Mouse (Mus musculus) brown adipose tissue, adult 24 weeks (tissue): ENCODE measurements around the gene Slc38a11. TPM values are rescaled to one million over a fixed set of nuclear protein-coding genes. Genes with fewer than 3 reads are reported as not detected.

Experiments
- H3K27ac ChIP-seq: fragments of 200-500 bp; replicated peaks from 2 replicates; pipeline ENCODE4 v1.5.1; 2012; ENCODE audit warnings: low read depth, mild to moderate bottlenecking, low read length
- H3K4me1 ChIP-seq: fragments of 200-500 bp; 2 replicates; pipeline ENCODE4 v1.6.1; 2012; ENCODE audit warnings: low read length, mixed read lengths; ENCODE audit not compliant: control insufficient read depth, insufficient read depth, insufficient read length
- H3K4me3 ChIP-seq: fragments of 200-500 bp; 2 replicates; pipeline ENCODE4 v1.5.1; 2012; ENCODE audit warnings: low read depth, mild to moderate bottlenecking, low read length, moderate library complexity; ENCODE audit not compliant: insufficient read depth
- polyA plus RNA-seq: library from polyadenylated mRNA; stranded (reverse); fragments of >200 nt; gene quantifications from 2 replicates; pipeline ENCODE4 v1.2.4, GENCODE M21; 2012; ENCODE audit not compliant: missing spikeins, insufficient read depth, insufficient read length

Slc38a11 gene
- polyA plus RNA-seq, 1 experiment: not detected

GRCm38 (mm10) chr2:65288696-65289095 lies 75.1 kb downstream of the Slc38a11 start:
- 0 out of 2 replicates have a peak, but pooled peaks cover 5% of the 10 kb centered on the region for H3K4me1 ChIP-seq
- H3K27ac ChIP-seq: no peak overlapping the region
- no peak overlapping the region for H3K4me3 ChIP-seq

DNA sequence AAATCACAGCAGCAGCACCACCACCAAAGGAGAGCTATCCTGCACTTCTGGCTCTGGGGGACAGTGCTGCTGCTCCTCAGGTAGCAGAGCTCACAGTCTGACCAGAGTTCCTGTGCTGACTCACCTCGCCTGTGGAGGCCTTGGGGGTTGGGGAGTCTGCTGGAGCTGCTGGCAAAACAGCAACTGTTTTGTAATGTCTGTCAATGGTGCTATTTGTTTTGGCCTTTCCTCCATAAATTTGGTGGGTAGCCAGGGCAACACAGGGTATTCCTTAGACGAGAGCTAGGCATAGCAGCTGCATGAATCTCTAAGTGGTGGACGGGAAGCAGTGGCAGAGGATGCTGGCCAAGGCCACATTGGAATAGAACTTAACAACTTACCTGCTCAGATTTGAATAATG lies 78.5 kb downstream of the Slc38a11 start:
- 0 out of 2 replicates have a peak, but pooled peaks cover 2% of the 10 kb centered on the region for H3K4me1 ChIP-seq
- H3K27ac ChIP-seq: 0 out of 2 replicates have a peak overlapping the region, but pooled peaks have one; percentile 7
- H3K4me3 ChIP-seq: no peak overlapping the region

DNA sequence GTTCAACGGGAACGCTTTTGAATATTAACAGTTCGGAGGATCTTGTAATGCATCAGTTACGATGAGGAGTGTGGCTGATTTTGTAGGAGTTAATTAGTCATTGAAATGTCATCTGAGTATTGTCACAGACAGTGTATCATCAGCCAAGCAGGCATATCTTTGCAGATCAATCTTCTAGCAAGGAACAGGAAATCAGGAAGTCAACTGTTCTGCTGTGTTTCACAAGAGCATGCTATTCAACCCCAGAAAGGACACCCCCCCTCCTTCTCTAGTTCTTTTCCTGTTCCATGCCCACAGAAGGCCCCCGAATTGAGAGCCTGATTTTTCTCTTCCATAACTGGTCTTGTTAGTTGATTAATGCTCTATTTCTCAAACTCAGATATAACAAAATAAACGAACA lies 80.9 kb downstream of the Slc38a11 start:
- H3K4me1 ChIP-seq: peaks cover 4% of the 10 kb centered on the region; the same call in 1 of the 2 replicates
- H3K27ac ChIP-seq: no peak overlapping the region
- H3K4me3 ChIP-seq: no peak overlapping the region

GRCm38 (mm10) chr2:65279029-65279690 lies 84.7 kb downstream of the Slc38a11 start:
- H3K27ac ChIP-seq: no peak overlapping the region
- no peak overlapping the region for H3K4me3 ChIP-seq
- peaks cover 2% of the 10 kb centered on the region; the same call in 1 of the 2 replicates for H3K4me1 ChIP-seq

GRCm38 (mm10) chr2:65275443-65276061 lies 88.3 kb downstream of the Slc38a11 start:
- H3K4me3 ChIP-seq: no peak overlapping the region
- peaks cover 2% of the 10 kb centered on the region; the same call in 1 of the 2 replicates for H3K4me1 ChIP-seq
- no peak overlapping the region for H3K27ac ChIP-seq

DNA sequence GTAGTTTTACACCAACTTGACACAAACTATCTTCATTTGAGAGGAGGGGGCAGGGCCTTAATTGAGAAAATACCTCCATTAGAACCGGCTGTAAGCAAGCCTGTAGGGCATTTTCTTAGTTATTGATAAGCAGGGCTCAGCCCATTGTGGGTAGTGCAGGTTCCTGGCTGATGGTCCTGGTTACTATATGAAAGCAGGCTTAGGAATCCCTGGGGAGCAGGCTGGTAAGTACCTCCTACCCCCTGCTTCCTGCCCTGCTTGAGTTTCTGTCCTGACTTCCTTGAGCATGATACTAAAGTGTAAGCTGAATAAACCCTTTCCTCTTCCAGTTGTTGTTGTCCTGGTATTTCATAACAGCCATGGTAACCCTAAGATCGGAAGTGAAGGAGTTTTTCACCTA lies 89.9 kb downstream of the Slc38a11 start:
- H3K27ac ChIP-seq: no peak overlapping the region
- no peak overlapping the region for H3K4me3 ChIP-seq
- no peaks in the 10 kb centered on the region for H3K4me1 ChIP-seq

DNA sequence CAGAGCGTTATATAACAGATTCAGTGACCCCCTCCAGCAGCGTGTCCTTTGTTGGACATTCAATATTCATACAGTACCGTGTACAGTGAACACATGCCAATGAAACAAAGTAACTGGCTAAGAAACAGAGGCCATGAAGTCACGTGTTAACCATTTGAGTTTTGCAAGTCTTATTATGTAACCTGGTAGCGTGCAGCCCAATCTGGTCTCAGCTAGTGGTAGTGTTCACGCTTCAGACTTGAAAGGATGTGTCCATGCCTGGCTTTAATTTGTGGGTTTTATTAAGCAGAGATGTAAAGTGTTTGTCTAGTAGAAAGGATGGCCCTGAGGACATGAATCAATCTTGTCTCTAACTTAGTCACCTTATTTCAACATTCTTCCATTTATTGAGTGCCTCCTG lies 95.1 kb downstream of the Slc38a11 start:
- Histone ChIP-seq H3K4me1 (no peaks in the 10 kb centered on the region), H3K27ac (no peak overlapping the region), H3K4me3 (no peak overlapping the region)

DNA sequence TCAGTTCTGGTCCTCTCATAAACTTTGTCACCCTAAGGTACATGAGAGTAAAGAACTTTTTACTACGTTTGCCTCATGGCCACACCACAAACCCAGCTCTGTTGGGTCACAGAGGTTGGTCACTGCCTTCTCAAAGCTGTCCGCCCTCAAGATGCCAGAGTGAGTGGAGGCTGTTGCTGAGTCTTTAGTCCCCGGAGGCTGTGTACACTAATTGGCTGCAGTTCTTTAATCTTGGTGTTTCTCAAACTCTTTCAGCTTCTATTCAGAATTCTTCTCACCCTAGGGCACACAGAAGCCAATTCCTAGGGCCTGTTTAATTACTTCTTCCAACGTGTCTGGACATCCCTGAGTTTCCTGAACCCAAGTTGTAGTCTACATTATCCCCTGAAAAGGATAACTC lies 96.0 kb downstream of the Slc38a11 start:
- Histone ChIP-seq H3K27ac (no peak overlapping the region), H3K4me3 (no peak overlapping the region), H3K4me1 (no peaks in the 10 kb centered on the region)

GRCm38 (mm10) chr2:65266576-65267299 lies 97.1 kb downstream of the Slc38a11 start:
- no peak overlapping the region for H3K27ac ChIP-seq
- H3K4me3 ChIP-seq: no peak overlapping the region
- no peaks in the 10 kb centered on the region for H3K4me1 ChIP-seq

Other genes starting within 250 kb of the Slc38a11 start
- 20.0 and 24.9 TPM in 2 replicates for gene Cobll1, start 124.6 kb downstream of the Slc38a11 start, polyA plus RNA-seq
- gene Scn3a, start 203.6 kb upstream of the Slc38a11 start, polyA plus RNA-seq: 1.1 TPM in 1 of 2 replicates, not detected in the other